Mouse (Mus musculus) liver, adult 2 months (tissue): ENCODE data around the gene Dctn1.

Experiments
- CTCF ChIP-seq: fragments of 200-500 bp; IDR thresholded peaks from 2 replicates; pipeline ENCODE4 v1.5.1; 2011; ENCODE audit warnings: low read depth, low read length, control low read depth
- POLR2A ChIP-seq: fragments of 200-500 bp; IDR thresholded peaks from 2 replicates; pipeline ENCODE4 v1.6.1; 2011; ENCODE audit warnings: low read length, control low read depth; ENCODE audit not compliant: insufficient read depth; ENCODE audit errors: extremely low read depth

DNA sequence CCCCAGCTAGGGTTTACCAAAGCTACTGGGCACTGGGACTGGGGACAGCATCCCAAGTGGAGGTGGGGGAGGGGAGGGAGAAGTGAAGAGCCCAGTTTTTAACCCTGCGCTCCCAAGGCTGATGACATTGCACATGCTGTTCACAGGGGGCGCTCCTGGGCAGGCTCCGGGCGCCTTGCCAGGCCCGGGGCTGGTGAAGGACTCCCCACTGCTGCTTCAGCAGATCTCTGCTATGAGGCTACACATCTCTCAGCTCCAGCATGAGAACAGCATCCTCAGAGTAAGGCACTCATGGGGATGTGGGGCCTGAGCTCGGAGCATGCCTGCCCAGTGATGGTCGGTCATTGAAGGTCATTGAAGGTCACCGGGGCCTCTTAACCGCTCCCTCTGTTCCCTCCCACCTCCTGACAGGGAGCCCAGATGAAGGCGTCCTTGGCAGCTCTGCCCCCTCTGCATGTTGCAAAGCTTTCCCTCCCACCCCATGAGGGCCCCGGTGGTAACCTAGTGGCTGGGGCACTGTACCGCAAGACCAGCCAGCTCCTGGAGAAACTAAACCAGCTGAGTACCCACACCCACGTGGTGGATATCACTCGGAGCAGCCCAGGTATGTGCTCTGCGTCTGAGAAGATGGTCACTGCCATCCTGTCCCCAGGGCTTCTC, 31.8 kb downstream of the Dctn1 start:
- TF ChIP-seq CTCF: no peak
- no peak for TF ChIP-seq POLR2A
